Mouse (Mus musculus): Measurements from ENCODE around the gene Scrn3.

Gene Scrn3

DNA sequence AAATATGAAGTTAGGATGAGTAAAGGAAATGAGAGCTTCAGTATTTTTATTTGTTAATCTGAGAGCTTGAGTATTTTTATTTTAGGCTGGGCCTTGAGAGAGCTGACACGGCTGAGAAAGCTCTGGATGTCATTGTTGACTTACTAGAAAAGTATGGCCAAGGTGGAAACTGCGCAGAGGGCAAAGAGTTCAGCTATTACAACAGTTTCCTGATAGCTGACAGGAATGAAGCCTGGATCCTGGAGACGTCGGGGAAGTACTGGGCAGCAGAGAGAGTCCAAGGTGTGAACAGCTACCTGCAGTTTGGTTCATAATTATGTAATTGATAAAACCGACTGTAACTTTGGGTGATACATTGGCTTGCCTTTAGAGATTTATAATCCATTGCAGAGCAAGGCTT is 6.8 kb downstream of the Scrn3 start:
- no peak for DNase-seq

DNA sequence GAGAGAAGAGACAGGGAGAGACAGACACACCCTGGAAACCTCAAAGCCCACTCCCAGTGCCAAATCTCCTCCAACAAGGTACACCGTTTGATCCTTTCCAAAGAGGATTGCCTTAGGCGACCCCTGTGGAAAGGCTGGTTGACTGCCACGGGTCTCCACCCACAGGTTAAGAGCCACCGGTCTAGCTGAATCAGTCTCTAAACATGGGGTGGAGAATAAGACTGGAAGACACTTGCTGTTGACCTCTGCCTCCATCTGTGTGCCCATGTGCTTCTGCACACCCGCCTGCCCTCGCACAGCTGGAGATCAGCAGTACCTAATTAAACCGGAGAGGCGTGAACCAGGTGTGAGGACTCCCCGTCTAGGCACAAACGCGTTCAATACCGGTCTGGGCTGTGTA is 10.6 kb downstream of the Scrn3 start:
- no peak for DNase-seq

DNA sequence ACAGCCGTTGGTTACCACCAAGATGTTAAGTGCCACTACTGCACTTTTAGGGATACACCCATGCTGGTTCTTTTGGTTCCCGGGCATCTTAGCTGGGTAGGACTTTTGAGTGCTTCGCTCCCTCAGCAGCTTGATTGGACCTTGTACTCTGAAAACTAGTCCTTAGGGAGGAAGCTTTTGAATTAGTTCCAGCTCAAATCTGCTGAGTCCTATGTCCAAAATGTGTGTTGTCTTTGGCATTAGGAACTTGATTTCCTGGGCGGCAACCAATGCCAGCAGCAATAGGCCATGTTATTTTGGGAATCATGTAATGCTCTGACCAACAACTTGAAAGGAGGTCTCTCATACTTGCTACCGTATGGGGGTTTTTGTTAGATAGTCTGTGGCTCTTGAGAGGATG is 13.5 kb downstream of the Scrn3 start:
- DNase-seq = no peak

DNA sequence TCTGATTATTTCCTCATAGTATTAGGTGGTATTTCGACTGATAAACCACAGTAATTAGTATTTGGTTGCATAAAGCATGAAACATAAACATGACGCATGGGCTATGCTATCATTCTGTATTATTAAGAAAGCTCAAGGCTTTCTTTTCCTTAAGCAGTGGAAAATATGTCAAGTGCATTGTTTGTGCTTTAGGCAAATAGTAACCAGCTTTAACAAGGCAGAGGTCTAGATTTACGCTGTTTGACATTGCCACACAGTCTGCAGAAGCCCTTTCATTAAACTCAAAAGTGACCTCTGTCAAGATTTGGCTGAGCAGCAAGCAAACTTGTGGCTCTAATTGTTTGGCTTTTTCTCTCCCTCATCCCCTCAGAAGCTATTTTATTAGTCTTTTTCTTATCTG is 23.5 kb downstream of the Scrn3 start:
- DNase-seq = no peak

DNA sequence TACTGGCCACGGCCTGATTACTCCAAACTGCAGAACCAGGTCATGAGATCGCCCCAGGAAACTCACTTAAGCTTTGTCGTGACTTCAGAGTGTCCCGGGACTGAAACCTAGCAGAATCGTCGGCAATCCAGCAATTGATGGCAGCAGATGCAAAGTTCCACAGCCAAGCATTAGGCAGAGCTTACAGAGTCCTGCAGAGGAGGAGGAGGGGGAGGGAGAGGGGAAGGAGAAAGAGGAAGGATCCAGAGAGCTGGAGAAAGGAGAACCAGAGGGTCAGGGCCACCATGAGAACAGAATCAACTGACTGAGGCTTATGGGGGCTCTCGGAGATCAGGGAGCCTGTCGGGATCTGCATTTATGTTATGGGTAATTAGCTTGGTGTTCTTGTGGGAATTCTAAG is 26.0 kb downstream of the Scrn3 start:
- no peak for DNase-seq

DNA sequence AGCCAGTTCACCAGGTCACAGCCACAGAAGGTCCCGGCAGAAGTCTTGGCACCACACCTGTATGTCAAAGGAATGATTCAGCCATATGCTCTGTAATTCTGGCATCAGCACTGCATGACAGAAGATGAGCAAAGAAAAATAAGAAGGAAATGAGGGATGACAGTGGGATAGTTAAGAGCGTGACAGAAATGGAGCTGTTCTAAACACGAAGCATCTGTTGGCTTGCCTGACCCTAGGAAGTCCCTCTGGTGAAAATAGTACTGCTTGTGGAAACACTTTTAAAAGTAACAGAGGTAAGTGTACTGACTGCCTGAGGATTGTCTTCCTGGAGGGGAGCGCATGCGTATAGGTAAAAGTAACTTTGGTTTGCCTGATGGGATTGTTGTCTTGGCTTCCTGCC is 31.3 kb downstream of the Scrn3 start:
- DNase-seq = no peak

DNA sequence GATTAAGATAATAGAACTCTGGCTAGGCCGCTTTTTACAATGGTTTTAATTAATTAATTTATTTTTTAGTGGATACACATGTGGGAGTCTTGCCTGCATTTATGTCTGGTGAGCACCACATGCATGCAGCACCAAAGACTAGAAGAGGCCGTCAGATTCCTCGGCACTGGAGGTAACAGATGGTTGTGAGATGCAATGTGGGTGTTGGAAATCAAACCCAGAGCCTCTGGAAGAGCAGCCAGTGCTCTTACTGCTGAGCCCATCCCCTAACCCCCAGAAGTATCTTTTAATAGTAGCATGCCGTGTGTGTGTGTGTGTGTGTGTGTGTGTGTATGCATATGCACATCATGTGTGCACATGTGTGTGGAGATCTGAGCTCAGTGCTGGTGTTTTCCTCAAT is 32.8 kb downstream of the Scrn3 start:
- DNase-seq = no peak

DNA sequence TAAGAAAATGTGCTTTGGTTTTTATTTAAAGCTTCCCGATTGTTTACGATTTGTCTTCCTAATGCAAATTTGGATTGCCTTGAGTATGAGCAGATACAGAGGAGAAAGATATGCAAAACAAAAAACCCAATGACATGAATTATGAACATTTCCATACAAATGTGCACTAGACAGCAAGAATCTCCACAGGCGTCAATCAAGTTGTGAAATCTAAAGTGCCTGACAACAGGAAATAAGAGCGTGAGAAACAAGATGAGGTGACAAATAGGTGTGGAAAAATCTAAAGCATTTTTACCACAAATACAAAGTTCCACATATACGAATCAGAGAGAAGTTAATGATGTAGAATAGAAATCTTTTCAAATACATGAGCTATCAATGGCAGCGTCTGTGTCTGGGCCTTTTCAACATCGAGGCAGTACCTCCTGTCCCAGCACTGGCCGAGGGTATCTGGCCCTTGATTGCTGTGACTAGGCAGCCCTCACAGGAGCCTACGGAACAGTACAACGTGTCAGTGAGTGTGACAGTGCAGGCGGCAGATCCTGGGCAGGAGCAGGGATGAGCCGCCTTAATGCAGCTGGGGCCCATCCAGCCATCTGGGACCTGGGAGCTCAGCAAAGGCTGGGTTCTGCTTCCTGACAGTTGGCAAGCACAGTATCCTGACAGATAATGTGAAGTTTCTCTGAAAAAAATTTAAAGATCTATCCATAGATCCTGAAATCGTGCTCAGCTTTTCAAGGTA is 34.1 kb downstream of the Scrn3 start:
- DNase-seq = no peak

DNA sequence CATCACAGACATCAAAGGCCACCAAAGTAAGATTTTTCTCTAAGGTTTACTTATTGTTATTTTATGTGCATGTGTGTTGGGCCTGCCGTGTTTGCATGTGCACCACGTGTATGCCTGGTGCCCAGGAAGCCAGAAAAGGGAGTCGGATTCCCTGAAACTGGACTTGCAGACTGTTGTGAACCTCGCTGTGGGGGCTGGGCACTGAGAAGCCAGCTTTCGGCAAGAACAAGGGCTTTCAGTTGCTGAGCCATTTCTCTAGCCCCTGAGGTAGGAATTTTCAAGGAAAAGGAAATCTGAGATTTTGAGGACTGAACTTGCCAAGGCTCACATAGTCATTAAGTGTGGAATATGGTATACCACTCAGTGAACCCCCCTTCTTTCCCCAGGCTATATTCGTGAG is 34.7 kb downstream of the Scrn3 start:
- DNase-seq = no peak

DNA sequence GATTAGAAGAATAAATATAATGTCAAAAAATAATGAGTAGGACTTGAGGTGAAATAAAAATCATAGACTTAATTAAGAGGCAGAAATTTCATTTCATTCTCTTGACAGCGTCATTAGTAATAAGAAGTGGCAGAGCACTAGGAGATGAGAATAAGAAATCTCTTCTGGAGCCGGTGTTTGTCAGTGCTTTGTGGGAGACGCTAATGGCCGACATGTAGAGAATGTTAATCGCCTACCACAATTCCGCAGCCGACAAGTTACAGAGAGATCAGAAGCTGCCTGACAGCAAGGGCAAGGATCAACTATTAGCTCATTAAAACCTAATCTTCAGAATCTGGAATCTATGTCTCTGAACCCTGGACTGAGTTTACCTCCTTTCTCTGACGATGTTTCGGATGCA is 35.4 kb downstream of the Scrn3 start:
- DNase-seq = no peak

DNA sequence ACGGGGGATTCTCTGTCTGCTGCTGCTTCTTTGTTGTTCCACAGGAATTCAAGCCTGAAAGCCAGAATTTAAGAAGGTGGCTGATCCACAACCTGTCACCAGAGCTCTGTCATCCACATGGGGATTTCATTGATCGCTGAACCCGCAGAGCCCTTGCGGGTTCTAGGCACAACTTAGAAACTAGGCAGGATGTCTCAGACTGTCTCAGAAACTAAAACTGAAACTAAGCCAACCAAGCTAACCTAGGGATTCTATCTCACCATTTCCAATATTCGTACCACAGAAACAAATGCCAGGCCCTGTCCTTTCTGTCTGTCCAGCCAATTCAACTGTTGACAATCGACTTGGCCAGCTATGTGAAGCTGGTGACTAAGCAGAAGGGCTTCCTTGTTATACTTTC is 35.8 kb downstream of the Scrn3 start:
- DNase-seq = no peak

DNA sequence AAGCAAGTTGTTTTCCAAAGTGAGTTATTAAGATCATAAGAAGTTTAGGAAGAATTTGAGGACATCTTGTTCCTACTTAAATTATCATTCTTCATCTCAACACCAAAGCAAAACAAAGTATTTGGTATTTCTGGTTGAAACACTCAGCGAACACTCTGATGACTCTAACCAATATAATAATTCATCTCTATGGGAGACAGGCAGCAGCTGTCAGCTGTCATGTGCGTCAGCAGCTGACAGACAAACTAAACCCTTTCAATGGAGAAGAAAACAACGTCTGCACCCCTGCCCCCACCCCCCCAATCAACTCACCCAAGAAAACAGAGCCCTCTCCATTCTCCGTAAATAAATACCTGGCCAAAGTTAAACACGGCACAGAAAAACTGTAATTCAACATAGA is 39.1 kb downstream of the Scrn3 start:
- no peak for DNase-seq

DNA sequence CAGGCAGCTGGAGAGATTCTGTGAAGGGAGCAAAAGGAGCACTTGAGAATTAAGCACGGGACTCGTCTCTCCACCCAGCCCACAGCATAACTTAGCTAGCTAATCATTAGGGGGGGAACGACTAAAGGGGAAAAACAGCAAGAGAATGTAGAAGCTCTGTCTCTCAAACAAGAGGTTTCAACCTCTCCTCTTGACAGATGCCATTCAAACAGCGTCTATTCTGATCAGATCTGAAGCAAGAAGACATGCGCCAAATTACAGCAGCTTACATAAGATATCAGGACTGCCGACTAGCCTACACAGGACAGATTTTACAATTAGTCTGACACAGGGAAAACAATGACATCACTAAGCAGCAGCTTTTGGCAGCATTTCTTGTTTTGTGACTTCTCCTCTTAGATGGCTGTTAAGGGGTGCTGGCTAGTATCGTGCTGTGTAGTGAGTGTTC is 39.5 kb downstream of the Scrn3 start:
- peak; percentile 41 for DNase-seq

DNA sequence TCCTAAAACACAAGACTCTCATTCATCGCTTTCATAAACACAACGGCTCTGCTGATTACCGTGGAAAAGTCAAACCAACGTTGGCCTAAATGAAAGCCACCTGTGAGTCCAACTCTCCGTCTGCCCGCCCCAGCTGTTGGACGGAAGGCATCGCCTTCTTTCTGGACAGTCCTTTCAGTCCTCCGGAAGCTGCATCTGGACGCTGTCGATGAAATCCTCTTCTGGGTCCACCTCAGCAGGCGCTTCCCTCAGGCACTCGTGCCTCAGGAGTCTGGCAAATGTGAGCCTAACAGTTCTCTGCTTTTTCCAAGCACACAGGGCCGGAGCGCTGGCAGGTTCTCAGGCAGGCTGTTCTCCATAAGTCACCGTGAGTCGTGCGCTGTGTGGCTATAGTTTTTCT is 44.6 kb downstream of the Scrn3 start:
- no peak for DNase-seq

DNA sequence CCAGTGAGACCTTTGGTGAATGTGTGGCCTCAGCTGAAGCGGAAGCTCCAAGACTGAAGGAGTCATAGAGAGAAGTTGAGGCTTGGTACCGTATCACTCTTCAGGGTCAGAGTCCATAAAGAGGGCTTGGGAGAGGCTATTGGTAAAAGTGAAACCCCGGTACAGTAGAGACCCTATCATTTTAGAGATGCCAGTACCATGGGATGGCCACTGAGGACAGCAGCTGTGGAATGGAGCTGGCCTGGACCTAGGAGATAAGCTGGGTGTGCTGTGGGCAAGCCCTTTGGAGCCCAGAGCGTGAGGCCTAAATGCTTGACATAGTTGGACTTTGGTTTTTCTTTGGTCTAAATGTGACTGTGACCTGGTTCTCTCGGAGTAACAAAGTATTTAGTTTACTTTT is 47.5 kb downstream of the Scrn3 start:
- no peak for DNase-seq

DNA sequence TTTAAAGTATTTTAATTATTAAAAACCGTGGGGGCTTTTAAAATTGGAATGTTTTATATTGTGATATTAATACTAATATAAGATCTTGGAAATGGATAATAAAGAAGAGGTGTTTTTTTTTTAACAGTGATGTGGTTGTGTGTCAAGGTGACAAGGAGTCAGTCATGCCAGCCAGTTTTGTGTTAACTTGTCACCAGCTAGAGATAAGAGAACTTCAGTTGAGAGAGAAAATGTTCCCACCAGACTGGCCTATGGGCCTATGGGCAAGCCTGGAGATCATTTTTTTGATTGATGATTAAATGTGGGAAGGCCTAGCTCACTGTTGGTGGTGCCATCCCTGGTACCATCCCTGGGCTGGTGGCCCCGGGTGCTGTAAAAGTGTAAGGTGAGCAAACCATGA is 48.1 kb downstream of the Scrn3 start:
- DNase-seq = no peak

DNA sequence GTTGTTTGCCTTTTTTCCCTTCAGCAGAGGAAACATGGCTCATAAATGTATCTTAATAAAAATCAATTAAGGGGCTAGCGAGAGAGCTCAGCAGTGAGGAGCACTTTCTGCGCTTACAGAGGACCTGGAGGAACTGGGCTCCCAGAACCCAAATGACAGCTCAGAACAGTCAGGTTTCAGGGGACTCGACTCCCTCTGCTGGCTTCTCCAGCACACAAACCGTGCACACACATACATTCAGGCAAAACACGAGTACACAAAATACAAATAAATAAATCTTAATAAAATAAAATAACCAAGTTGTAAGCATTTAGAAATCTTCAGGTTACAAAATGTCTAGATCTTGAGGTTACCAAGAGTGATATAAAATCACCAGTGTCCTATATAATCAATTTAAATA is 51.0 kb downstream of the Scrn3 start:
- no peak for DNase-seq

DNA sequence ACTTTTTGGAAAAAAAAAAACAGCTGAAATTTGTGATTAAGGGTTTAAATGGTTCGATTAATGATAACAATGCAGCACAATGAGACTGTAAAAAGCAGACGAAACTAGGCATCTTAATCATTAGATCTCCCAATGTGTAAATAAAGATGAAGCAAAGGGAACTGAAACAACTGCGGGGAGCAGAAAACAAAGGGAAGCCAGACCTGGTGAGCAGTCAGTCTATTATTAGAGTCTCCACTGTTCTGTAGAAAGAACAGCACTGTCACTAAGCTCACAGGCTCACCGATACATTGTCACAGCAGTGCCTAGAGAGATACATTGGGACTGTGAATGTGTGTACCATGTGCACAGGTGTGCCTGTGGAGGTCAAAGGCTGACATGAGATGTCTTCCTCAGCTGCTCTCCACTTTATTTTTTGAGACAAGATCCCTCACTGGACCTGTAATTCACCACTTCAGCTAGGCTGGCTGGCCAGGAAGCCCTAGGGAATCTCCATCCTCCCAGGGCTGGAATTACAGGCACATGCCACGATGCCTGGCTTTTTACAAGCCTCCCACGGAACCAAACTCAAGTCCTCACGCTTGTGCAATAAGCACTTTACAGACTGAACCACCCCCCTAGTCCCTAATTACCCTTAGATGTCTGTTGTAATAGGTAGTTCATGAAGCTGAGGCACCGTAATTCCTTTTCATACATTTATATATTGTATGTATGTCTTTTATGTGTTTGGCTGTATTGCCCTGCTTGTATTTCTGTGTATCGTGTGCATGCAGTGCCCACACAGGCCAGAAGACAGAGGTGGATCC is 59.3 kb downstream of the Scrn3 start:
- no peak for DNase-seq

DNA sequence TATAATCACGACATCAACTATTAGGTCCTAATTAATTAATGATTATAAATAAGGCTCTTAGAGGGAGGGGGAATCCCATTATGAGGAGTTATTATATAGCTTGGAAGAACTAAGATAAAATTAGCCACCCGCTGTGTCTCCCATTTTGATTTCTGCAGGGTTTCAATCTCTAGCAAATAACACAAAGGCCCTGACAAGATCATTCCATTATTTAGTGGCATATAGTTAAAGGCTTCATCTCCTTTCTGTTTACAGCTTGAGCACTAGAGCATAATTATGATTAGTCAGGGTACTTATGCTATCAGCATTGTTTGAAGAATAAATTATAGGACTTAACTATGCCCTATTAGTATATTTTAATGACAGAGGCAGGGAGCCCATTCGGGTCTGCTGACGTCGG is 65.9 kb downstream of the Scrn3 start:
- DNase-seq = no peak

DNA sequence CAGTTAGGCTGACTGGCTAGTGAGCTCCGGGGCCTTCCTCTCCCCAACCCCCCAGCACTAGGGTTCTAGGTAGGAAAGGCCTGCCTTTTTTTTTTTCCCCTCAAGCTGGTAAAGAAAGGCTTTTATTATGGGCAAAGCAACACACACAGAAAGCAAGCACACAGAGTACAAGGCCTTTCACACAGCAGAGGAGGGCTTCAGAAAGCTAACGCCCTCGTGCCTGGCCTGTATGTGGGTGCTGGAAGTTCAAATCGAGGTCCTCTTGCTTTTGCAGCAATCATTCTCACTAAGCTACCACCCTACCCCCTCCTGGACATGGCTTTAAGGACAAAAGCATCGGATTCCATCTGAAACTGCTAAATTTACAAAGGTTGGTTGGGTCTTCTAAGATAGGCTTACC is 67.3 kb downstream of the Scrn3 start:
- DNase-seq = no peak

DNA sequence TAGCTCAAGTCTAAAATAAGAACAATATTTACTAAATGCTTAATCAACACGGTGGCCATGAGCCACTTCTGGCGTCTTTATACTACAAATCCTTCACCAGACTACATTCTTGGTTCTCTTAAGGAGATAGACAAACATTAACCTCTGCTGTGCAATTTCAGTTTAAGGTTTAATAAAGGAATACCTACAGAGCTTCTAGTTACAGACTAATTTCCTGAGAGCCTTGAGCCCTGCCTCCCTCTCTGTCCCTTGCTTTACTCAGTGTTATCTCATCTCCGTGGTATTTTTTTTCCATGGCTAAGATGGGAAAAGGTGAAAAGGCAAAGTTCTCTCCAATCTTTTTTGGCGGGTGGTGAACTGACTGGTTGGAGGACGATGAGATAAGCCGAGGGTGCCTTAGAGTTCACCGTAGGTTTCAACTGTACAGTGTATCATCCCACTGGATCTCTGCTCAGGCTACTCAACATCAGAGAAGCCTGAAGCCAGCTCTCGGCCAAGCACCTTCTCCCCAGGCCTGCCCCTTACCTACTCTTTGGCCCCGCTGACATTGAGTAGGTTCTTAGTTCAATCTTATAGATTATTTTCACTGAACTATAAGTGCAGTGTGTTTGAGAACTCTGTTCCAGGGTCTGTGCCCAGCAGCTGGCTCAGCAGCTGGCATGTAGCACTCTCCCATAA is 68.0 kb downstream of the Scrn3 start:
- no peak for DNase-seq

DNA sequence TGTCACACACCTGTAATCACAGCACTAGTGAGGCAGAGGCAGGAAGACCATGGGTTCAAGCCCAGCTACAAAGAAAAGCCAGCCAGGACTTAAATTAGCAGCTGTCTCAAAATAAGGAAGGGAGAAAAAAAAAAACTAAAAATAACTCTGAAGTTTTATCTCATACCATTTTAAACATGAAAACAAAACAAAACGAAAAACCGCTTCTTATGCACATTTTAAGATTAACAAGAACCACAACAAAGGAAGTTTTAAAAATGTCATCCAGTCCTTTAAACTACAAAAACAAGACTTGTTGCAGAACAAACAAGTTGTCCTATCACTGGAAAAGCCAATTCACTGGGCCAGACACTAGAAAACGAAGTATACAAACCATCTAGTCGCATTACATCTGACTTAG is 72.8 kb downstream of the Scrn3 start:
- DNase-seq = no peak

DNA sequence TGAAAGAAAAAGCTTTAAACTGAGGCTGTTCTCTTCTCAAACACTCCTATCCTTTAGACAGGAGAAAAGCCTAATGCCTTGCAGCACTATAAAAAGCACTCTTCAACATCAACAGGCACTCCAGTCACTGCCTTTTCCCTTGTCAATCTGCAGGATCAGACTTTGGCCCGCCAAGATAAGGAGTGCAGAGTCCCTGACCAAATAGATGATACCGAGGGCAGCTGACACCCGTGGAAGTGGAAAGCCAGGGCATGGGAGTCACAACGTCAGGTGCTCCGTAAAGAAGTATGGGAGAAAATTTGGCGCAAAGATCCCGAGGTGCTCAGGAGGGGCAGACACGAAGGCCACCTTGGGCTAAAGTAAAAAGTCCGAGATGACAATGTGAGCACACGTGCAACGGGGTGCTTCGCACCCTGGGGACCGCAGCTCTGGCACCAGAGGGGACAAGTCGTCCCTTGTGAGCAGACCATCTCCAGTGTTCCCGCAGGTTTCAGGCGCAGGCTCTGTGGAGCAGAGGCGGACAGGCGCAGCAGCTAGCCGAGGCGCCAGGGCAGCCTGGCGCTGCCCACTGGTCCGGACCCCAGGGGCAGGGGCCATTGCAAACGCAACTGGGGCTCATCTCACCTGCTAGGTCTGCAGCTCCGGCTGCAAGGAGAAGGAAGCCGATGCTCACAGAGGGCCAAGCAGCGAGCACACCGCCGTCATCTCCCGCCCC is 73.4 kb downstream of the Scrn3 start:
- no peak for DNase-seq

Data from cerebellum, adult 11-12 months (tissue).